Mouse (Mus musculus) liver, embryonic 14.5 days (tissue): Measurements from ENCODE around the gene Hist1h2af.

Source experiments
- CTCF ChIP-seq: IDR thresholded peaks from 2 replicates; pipeline ENCODE4 v1.5.1; 2016; ENCODE audit warnings: antibody characterized with exemption, low read depth, control low read depth
- EP300 ChIP-seq: IDR thresholded peaks from 2 replicates; pipeline ENCODE4 v1.6.1; 2016; ENCODE audit warnings: antibody characterized with exemption, low read depth

DNA sequence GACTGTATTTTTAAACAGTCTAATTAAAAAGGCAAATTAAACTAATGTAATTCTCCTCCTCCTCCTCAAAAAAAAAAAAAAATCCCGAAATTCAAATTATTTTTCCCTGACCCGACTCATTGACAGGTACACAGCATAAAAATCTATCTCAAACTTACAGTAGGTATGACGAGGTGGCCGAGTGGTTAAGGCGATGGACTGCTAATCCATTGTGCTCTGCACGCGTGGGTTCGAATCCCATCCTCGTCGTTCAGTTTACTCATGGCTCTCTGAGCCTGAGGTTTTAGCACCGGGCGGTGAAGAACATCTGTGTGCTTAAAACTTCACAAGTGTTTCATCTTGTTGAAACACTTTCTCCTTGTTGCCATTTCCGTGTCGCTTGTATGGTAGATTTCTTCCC lies 12.0 kb upstream of the Hist1h2af start:
- no peak for TF ChIP-seq EP300
- TF ChIP-seq CTCF = no peak
